Mouse (Mus musculus): Measurements from ENCODE around the gene Osbpl5.
"Not testable (repeated sequence)": the region's sequence is repeated elsewhere in the genome, so short reads cannot be mapped to it uniquely, and the experiment has no call there.

Osbpl5 gene

DNA sequence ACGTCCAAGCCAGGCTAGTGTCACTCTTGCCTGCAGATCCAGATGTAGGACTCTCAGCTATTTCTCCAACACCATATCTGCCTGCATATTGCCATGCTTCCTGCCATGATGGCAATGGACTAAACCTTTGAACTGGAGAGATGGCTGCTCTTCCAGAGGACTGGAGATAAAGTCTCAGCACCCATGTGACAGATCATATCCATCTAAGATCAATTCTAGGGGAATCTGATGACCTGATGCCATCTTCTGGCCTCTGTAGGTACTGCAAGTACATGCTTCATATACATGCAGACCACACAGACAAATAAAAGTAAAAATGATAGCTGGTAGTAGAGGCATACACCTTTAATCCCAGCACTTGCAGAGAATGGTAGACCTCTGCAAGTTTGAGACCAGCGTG is 60.6 kb downstream of the Osbpl5 start:
- no peak for DNase-seq

DNA sequence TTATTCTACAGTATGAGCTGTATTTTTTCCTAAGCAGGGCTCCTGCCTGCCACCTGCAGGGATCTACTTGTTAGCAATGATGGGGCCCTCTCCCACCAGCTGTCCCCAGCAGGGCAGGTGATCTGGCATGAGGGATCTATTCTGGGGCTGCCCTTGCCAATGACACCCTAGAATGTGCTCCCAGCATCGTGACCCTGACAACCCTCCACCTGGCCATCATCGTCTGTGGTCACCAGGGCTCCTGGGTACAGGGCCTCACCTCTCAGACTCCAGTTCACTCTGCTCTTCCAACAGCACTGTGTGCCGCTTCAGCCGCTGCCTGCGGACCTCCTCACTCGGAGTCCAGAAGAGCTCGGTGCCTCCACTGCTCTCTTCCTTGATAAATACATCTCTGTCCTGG is 62.2 kb downstream of the Osbpl5 start:
- DNase-seq: peak; percentile 1

DNA sequence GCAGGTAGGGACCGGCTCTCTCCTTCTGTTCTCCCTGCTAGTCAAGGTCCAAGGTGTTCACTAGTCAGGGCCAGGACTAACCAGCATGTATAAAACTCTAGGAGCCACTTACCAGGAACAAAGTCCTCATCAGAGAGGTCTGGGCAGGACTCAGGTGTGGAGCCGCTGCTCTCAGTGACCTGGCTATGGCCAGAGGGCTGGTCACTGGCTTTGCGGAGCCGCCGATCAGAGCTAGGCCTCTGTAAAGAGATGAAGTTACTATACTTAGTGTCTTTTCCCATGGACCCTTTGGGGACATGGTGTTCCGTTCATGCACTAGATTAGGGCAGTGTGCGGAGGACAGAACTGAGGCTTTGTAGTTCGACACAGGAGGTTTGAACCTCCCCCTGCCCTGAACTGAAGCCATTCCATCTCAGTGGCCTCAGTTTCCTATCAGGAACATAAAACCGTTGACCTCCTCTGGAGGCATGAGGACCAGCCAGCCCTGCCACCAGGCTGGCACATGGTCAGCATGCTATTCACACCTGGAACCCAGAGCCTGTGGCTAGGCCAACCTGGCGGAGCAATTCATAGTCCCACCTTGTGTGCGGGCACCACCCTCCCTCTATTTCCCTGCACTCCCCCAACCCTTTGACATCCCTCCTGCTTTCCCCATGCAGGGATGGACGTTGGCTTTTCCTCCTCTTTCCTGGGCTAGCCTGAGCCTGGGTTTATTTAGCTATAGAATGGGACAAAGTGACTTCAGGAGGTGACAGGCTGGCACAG is 63.9 kb downstream of the Osbpl5 start:
- DNase-seq: peak; percentile 1

DNA sequence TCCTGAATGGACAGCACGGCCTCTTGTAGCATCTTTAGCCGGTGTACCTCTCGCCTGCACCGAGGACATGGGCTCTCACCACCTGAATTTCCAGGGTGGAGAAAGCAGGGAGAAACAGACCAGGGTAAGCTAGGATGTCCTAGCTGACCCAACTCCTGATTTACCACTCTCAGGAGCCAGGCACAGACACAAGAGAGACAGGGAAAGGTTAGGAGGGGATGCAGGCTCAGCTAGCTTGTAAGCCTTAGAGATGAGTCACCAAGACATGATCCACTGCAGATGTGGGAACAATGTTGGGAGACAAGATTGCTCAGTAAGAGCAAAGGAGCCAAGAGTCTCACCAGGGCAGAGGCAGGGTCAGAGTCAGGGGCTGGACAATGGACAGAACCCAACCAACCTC is 64.9 kb downstream of the Osbpl5 start:
- peak; percentile 1 for DNase-seq

DNA sequence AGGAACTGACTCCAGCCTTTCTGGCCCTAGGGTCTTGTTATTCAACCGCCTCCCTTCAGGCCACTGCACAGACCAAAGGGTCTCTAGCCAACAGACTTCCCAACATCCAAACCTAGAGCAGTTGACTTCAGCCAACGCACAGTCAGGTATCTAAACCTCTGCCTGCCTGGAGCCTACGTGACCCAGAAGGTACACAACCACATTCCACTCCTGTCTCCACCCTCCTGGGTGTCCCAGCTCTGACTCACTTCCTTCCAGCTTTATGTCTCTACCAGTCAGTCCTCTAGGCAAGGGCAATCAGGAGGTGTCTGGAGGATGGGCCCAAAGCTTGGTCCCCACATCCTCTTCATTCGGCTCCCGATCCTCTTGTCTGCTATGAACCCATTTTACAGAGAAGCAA is 65.6 kb downstream of the Osbpl5 start:
- DNase-seq: peak; percentile 2

DNA sequence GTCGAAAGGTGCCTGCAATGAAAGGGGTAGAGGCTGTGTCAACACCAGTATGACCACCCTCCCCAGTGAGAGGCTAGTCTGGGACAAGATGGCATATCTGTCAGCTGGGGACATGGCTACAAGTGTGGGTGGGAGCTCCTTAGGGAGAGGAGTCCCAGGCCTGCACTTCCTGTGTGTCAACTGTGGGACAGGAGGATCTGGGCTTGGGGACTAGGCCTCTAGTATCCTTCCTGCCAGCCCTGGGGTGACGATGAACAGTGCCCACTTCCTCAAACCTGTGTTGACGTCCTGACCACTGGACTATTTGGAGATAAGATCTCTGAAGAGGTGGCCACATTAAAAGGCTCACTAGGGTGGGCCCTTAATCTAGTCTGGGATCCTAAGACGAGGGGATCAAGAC is 66.8 kb downstream of the Osbpl5 start:
- DNase-seq: peak; percentile 2

DNA sequence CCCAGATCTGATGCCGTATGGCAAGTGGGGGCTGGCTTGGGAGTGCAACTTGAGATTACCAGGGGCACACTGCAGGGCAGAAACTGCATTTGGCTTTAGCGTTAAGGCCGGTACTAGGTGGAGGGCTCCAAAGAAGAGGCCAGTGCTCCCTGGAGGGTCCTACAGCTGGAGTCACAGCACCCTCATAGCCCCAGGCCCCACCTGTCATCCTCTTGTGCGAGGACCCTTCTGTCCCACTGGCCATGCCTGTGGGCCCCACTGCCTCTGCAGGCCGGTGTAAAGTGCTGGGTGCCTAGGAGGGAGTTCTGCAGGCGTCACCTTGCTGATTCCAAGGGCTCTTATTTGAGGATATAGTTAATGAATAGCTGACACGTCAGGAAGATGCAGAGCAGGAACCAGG is 67.3 kb downstream of the Osbpl5 start:
- DNase-seq: no peak

DNA sequence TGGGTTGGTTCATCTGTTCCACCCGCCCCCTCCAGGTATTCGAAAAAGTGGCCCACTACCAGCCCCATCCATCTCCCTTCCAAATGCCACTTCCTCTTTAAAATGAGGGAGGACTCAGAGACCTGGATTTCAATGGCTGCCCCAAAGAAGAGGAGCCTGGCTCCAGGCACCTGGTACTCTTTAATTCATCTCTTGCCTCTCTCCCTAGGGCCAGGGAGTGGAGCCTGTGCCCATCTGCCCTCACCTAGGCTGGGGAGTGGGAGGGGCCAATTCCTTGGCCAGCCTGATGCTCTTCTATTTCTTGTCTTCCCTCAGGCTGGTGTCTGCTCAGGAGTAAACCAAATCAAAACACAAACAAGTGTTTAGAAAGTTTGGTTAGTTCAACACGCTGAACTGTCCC is 70.1 kb downstream of the Osbpl5 start:
- DNase-seq: not testable (repeated sequence)

DNA sequence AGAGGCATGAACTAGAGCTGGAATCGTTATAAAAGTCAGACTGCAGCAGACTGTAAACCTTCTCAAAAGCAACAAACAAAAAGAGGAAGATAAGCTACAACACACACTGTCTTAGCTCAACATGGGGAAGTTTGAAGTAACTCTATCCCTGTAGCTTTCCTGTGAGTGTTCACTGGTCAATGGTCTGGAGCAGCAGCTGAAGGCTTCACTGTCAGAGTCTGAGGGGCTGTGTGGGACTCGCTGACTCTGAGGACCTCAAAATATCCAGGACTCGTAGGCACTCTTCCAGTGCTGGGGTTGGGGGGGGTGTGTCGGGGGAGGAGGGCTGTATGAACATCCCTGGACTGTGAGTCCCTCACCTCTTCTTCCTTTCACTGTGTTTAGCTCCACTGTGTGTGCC is 70.6 kb downstream of the Osbpl5 start:
- not testable (repeated sequence) for DNase-seq

DNA sequence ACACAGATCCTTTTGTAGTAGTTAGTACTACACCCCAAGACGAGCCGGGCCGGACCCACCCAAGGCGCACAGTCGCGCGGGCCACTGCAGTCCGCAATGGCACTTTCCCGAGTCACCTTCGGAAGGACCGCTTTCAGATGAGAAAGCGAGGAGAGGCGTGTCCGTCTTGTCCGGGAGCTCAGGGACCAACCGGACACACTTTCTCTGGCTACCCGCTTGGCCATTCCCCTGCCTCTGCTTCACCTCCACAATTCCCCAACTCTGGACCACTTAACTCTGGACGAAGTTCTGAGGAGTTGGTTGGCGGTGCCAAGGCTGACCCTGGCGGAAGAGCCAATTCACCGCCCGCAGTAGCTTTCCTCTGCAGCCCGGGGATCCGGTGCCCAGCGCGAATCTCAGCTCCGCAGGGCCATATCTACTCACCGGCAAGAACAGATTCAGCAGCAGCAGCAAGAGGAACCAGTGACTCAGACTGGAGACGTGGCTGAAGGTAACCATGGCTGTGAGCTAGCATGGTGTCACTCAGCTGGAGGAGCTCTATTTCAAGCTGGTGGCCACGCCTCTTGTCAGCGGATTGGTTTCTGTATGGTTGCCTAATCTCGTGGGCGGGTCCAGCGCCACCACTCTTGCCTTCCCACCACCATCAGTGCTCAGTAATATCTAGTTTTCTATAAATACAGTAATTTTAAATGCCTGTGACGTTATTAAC is 71.3 kb downstream of the Osbpl5 start, which contains the start of gene Tnfrsf23:
Gene Tnfrsf23, minus strand, starts transcription at position 514 of the 709 bp plus-strand sequence.
- DNase-seq: peak; percentile 67

DNA sequence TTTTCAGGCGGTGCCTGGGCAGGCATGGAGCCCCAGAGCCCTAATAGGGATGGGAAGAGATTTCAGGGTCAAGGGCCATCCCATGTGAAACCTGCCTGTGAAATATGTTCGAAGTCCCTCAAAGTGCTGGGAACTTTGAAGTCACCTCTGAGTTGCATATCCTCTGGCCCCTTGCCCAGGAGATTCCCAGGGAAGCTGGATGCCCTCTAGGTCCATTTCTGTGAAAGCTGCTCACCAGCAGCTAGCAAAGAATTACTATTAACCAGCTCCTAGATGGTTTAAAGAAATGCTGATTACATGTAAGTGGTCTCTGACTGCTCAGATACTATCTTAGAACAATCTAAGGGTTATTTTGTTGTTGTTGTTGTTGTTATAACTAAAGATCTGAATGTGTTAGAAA is 72.2 kb downstream of the Osbpl5 start:
- not testable (repeated sequence) for DNase-seq

DNA sequence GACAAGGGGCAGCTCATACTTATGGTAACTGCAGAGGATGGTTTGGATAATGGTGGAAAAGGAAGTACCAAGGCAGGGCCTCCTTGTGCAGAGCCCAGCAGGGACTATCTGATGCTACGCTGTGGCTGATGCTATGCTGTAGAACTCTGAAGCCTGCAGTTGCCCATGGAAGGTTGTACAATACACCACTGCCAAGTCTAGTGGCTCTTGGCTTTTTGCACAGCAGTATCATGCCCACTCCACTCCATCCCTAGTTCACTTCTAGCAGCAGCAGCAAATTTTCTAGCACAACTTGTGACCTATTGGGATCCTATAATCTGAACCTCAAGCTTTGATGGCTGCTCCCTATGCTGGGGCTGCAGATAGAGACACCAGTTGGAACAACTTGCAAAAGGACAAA is 75.2 kb downstream of the Osbpl5 start:
- no peak for DNase-seq

DNA sequence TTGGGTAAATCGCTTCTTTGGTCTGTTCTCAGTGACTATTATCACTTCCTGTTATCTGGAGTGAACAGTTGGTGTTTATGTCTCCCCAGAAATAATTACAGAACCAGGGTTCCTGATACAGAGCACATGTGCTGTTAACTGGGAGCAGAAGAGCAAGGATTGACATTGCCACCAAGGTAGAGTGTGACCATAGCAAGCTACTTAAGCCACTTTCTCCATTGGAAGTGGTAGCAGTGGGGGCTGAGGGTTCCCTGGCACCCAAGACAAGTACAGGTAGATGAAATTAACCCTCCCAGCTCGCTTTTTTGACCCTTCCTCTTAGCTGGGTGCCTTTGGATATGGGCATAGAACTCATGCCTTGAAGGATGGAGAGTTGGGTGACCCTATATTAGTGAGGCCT is 75.9 kb downstream of the Osbpl5 start:
- not testable (repeated sequence) for DNase-seq

DNA sequence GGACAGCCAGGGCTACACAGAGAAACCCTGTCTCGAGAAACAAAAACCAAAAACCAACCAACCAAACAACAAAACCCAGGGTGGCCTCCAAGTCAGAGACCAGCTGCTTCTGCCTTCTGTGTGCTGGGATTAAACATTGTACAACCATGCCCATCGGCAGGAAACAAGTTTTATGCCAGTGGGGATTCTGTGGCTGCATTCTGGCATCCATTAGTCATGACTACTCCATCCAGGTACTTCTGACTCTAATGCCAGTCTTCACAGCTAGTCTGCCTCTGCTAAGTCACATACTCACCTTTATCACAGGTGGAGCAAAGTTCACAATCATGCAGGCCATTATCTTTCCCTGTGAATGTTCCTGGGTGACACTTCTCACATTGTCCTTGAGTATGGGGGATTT is 77.1 kb downstream of the Osbpl5 start:
- not testable (repeated sequence) for DNase-seq

DNA sequence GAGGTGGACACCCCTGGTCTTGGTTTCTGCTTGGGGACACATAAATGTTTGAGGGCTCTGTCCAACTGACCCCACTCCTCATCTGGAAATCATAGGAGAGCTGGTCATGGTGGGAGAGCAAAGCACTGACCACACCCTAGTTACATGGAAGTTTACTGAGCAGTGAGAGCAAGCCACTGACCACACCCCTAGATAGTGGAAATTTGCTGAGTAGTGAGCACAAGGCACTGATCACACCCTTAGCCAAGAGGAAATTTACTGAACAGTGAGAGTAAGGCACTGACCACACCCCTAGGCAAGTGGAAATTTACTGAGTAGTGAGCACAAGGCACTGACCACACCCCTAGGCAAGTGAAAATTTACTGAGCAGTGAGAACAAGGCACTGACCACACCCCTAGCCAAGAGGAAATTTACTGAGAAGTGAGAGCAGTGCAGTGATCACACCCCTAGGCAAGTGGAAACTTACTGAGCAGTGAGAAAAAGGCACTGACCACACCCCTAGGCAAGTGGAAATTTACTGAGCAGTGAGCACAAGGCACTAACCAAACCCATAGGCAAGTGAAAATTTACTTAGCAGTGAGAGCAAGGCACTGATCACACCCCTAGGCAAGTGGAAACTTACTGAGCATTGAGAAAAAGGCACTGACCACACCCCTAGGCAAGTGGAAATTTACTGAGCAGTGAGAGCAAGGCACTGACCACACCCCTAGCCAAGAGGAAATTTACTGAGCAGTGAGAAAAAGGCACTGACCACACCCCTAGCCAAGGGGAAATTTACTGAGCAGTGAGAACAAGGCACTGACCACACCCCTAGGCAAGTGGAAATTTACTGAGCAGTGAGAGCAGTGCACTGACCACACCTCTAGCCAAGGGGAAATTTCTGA is 90.1 kb downstream of the Osbpl5 start:
- DNase-seq: no peak

DNA sequence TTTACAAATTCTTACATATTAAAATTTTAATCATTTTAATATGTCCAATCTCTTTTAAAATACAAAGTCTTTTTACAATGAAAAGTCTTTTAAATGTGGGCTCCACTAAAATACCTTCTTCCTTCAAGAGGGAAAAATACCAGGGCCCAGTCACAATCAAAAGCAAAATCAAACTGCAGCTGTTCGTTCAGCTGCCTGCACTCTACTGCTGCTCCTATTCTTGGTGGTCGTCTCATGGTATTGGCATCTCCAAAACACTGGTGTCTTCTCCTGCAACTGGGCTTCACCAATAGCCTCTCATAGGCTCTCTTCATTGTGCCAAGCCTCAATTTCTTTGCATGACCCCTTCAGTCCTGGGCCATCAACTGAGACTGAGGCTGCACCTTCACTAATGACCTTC is 93.3 kb downstream of the Osbpl5 start:
- no peak for DNase-seq

DNA sequence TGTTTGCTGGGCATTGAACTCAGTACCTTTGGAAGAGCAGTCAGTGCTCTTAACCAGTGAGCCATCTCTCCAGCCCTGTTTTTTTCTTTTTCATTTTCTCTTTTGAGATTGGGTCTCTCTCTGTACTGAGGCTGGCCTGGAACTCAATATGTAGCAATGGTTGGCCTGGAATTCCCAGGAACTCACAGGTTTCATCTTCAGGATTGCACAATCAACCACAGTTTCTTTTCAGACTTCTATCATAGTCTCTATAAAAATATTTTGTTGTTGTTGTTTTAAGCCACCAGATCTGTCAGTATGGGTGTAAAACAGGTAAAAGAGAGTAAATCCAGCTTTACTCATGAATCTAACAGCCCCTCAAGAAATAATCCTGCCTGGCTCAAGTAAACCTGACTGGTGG is 96.0 kb downstream of the Osbpl5 start:
- DNase-seq: no peak

DNA sequence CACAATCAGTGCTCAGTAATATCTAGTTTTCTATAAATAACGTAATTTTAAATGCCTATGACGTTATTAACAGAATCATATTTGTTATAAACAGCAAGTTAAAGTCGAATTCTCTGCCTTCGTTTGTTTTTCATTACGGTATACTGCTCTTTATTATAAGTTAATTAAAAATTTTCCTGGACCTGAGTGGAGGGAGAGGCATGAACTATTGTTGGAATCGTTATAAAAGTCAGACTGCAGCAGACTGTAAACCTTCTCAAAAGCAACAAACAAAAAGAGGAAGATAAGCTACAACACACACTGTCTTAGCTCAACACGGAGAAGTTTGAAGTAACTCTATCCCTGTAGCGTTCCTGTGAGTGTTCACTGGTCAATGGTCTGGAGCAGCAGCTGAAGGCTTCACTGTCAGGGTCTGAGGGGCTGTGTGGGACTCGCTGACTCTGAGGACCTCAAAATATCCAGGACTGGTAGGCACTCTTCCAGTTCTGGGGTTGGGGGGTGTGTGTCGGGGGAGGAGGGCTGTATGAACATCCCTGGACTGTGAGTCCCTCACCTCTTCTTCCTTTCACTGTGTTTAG is 106.9 kb downstream of the Osbpl5 start:
- not testable (repeated sequence) for DNase-seq

DNA sequence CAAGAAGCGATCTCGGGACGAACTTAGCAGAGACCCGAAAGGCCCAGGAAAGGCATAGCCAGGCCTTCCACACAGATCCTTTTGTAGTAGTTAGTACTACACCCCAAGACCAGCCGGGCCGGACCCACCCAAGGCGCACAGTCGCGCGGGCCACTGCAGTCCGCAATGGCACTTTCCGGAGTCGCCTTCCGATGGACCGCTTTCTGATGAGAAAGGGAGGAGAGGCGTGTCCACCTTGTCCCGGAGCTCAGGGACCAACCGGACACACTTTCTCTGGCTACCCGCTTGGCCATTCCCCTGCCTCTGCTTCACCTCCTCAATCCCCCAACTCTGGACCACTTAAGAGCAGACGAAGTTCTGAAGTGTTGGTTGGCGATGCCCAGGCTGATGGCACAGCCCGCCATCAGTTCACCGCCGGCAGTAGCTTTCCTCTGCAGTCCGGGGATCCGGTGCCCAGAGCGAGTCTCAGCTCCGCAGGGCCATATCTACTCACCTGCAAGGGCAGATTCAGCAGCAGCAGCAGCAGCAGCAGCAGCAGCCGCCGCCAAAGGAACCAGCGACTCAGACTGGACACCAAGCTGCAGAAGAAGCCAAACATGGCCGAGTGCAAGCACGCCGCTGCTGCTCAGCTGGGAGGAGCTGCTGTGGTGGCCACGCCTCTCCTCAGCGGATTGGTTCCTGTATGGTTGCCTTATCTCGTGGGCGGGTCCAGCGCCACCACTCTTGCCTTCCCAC is 107.6 kb downstream of the Osbpl5 start, which contains the start of gene Tnfrsf22:
Gene Tnfrsf22, minus strand, starts transcription at position 628 of the 735 bp plus-strand sequence.
- peak; percentile 74 for DNase-seq

DNA sequence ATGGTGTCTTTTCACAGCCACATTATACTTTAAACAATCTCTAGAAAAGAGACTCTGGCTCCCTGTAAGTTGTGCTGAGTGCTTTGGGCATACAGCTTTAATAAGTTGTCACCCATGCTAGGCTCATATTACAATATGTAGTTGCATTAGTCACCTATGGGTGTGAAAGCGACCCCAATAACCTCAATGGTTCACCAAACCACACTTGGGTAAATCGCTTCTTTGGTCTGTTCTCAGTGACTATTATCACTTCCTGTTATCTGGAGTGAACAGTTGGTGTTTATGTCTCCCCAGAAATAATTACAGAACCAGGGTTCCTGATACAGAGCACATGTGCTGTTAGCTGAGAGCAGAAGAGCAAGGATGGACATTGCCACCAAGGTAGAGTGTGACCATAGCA is 112.8 kb downstream of the Osbpl5 start:
- not testable (repeated sequence) for DNase-seq

All from right cerebral cortex, postnatal 25 days (tissue).